Mouse (Mus musculus): ENCODE measurements around the gene Ptch2.

The Ptch2 gene

GRCm38 (mm10) chr4:117105127-117105526, 9.3 kb downstream of the Ptch2 start:
- DNase-seq: no peak

- DNase-seq: no peak
Measured at GRCm38 (mm10) chr4:117107813-117108523, 12.1 kb downstream of the Ptch2 start.

- no peak for DNase-seq
Measured at GRCm38 (mm10) chr4:117108524-117108849, 12.6 kb downstream of the Ptch2 start.

DNA sequence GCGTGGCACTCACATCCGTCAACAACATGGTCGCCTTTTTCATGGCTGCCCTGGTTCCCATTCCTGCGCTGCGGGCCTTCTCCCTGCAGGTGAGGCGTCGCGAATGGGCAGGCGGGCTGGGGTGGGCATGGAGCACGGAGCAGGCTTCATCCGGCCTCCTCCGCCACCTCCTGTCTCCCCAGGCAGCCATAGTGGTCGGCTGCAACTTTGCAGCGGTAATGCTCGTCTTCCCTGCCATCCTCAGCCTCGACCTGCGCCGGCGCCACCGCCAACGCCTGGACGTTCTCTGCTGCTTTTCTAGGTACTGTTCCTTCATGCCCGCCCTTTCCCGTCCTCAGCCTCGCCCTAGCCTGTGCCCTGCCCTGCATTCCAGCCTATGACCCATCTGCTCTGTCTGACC, 13.5 kb downstream of the Ptch2 start:
- DNase-seq: no peak

DNA sequence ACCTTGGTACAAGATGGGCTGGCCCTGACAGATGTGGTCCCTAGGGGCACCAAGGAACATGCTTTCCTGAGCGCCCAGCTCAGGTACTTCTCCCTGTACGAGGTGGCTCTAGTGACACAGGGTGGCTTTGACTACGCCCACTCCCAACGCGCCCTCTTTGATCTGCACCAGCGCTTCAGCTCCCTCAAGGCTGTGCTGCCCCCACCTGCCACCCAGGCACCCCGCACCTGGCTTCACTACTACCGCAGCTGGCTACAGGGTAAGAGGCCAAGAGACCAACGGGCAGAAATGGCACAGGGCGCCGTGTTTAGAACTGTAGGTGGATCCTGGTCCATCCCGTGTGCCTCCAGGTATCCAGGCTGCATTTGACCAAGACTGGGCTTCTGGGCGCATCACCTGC, 14.4 kb downstream of the Ptch2 start:
- no peak for DNase-seq

DNA sequence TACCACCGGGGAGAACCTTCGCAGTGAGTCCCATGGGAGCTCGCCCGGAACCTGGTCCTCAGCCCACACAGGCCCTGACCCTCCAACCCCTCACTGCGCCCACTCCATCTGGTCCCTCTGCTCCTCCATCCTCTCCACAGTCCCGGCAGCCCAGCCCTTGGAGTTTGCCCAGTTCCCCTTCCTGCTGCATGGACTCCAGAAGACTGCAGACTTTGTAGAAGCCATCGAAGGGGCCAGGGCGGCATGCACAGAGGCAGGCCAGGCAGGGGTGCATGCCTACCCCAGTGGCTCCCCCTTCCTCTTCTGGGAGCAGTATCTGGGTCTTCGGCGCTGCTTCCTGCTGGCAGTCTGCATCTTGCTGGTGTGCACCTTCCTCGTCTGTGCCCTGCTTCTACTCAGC, 15.1 kb downstream of the Ptch2 start:
- DNase-seq: no peak

DNA sequence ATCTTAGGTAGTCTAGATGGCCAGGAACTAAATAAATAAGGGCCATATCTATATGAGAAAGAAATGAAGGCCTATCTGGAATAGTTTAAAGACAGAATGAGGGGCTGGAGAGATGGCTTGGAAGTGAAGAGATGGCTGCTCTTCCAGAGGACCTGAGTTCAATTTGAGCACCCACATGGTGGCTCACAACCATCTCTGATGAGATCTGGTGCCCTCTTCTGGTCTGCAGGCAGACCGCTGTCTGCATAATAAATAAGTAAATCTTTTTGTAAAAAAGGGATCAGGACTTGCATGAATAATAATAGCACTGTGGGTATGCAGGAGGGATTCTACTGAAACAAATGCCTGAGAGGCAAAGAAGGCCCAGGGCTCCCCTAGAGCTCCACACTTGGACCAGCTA, 17.4 kb downstream of the Ptch2 start:
- DNase-seq: no peak

- DNase-seq: no peak
Measured at GRCm38 (mm10) chr4:117115592-117115991, 19.7 kb downstream of the Ptch2 start.

- DNase-seq: no peak
Measured at GRCm38 (mm10) chr4:117117931-117118330, 22.1 kb downstream of the Ptch2 start.

DNA sequence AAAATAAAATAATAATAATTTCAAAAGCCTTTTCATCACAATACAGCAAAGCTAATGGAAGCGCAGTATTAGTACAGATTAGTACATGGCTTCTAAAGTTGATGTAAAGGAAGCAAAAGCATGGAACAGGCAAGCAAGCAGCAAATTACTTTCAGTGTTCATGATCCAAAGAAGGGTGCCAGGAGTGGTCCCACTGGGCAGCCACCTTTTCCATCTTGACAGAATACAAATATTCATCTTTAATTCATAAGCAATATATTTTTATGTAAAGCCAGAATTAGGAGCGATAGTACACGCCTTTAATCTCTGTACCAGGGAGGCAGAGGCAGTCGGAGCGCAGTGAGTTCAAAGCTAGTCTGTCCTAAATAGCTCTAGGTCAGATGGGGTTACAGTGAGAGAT, 23.8 kb downstream of the Ptch2 start:
- no peak for DNase-seq

- DNase-seq: no peak
Measured at GRCm38 (mm10) chr4:117120052-117120444, 24.2 kb downstream of the Ptch2 start.

DNA sequence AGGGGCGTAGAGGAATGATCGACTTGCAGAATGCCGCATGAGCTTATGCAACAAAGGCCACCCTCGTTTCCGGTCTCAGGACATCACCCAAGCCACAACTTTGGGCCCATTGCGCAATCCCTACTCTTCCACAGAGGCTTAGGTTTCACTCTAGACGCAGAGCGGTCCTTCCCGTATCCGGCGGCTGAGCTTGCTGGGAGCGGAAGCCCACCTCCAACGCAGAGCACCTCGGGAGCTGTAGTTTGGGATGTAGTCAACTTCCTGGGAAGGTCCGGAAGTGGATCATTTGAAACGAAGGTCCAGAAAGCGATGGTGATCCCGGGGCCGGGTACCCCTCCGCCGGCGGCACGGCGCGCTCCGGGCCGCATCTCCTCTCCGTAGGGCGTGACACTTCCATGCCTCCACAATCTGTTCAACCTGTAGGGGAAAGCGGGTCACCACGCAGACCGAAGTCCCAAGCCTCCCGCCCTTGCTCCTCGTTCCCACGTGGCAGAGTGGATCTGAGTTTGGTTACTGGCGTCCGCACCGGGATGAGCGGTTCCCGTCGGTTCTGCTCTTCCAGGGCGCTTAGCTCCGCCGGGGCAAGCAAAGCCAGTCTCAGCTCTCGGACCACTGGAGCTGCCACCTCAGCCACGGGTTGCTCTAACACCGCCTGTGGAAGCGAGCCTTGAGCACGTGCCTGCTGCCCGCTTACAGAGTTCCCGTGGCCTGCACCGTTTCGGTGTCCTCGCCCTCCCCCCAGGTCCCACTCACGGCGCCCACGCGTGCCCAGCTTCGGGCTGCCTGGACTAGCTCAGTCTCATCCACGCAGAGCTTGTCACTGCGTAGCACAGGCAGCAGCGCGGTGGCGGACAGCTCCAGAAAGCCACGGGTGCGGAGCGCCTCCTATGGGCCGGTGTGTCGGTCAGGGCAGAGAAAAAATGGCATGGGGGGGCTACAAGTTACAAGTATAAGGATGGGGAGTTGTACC, 24.9 kb downstream of the Ptch2 start:
- DNase-seq: peak; percentile 80 to 90

DNA sequence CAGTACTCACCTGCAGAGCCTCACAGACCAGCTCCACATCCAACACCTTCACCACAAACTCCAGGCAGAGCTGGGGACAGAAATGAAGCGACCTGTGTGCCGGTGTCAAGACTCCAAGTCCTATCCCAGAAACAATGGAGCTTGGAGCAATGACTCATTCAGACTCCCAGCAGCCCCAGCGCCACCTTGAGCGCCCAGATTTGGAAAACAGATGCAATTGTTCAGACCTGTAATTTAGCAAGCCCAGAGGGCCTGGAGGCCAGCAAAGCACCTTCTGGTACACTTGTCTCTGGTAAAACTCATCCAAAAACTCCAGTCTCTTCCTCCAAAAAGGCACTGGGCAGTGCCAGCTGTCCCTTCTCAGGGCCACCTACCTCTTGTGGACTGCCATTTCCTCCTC, 26.3 kb downstream of the Ptch2 start:
- DNase-seq: no peak

- DNase-seq: no peak
Measured at GRCm38 (mm10) chr4:117123546-117124217, 27.8 kb downstream of the Ptch2 start.

DNA sequence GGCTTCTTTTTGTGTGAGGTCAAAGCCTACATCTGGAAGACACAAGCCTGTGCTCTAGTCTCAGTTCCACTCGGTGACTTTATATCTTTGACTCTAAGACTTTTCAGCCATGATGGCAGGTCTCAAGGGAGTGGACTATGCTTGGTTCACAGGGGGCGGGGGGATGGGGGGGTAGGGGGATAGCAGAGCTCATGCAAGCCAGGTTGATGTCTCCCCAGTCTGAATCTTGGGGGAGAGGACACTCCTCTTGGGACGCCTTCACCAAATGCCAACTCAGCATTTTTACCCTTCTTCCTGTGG, 28.3 kb downstream of the Ptch2 start:
- no peak for DNase-seq

DNA sequence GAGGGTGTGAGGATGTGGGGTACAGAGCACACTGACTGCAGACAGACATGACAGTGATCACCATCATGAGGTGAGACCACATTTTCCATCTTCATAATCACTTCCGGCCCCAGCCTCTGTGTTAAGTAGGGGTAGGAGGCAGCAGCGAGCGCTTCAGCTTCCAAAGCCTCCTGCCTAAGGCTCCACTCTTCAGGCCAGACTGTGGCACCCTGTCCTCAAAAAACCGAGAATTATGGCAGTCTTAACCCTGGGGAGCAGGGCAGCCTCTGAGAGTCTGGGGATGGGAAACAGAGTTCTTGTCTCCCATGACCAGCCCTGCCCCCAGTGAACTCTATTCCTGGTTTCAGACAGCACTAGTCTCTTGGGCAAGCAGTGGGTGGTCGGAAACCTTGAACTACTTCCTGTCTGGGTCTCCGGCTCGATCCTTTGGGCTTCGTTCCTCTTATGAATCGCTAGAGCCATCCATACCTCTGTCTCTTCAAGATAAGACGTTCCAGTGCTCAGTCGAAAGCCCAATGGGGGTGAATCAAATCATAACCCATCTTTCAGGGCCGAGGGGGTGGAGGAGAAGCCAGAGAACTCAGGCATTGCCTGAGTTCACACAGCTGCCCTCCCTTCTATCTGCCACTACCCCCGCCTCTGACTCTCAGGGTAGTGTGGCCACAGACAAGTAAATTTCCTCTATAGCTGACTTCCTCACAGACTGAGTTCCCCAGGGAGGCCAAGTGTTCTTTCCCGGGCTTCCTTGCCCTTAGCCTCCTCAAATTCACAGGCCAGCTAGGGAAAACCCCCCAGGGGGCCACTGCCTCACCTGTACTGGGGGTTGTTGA, 28.9 kb downstream of the Ptch2 start:
- peak; percentile 63 to 64 for DNase-seq

GRCm38 (mm10) chr4:117125348-117125909, 29.6 kb downstream of the Ptch2 start, which contains the start of gene Btbd19:
Gene Btbd19 (minus strand): TSS chr4:117125725.
- DNase-seq: peak in 1 of 2 experiments; percentile 37

DNA sequence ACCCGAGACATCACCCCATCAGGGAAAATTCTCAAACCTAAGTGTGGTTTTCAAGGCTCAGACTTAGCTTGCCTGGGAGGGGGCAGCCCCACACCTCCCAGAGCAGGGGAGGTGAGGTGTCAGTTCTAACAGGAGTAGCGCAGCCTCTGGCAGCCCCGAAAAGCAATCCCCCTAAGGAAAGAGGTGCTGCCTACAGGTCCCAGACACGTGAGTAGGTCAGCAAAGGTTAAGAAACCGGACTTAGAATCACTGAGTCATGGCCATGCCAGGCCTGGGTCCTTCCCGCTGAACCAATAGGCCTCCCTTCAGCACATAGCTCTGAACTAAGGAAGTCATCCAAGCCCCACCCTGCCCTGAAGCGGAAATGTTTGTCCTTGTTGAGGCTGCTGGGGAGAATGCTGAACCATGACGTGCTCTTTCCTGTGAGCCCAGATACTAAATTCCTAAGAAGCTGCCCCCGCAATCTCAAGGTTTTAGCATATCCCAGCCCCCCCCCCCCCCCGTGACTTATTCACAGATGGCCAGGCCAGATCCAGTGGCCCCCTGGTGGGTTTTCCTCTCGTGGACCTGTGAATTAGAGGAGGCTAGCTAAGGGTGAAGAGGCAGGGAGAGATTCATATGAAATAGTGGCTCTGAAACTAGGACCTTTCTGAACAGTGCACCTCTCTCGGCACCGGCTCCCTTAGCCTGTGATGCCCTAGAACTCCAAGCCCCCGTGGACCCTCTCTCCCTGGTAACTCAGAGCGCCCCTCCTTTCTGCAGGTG, 30.2 kb downstream of the Ptch2 start:
- DNase-seq: peak; percentile 58 to 63

DNA sequence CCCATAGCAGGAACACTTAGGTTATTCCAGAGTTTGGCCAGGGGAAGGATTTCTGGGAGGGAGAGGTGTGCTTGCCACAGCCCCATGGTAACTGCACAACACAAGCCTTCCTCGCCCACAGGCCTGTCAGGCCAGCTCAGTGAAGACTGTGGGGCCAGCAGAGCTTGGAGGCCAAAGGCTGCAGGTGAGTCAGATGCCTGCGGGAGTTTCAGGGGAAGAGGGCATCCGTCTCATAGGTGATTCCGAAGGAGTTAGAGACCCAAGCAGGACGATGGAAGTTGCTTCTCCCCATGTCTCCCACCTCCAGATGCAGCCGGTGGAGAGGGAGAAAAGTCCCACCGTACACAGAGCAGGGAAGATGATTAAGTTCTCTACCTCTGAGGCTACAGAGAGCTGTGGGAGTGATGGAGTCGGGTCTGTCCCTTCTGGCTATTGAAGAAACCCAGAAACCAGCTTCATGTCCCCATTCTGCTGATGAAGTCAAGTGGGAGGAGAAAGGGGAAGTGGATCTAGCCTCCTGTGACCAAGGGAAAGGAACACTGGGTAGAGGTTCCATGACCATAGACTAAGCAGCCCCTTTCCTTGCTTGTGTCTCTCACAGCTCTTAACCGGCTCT, 30.9 kb downstream of the Ptch2 start, which contains the start of gene Tctex1d4:
TSS of gene Tctex1d4 (plus strand) at position 120 of the 616 bp plus-strand sequence.
- DNase-seq: no peak

DNA sequence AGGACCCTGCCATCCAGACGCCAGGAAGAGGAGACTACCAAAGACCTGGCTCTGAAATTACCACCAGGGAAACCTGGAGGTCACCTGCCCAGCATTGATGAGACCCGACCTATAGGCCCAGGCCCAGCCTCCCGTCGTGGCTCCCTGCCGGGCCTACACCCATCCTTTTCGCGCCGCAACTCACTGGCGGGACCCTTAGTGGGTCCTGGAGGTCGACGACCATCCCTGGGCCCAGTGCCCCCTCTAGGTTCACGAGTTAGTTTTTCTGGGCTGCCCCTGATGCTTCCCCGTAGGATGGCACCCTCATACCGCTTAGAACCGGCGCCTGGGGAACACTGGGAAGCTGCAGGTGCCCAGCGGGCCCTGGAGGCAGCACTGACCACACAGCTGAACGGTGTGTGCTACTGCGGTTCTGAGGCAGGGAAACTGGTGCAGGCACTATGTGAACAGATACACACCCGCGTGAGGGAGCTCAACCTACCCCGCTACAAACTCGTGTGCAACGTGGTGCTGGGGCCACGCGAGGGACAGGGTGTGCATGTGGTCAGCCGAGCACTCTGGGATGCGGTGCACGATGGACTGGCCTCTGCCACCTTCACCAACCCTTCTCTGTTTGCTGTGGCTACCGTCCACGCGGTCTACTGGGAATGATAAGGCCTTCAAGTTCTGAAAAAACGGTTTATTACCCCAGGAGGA, 32.3 kb downstream of the Ptch2 start:
- no peak for DNase-seq

All from spleen, adult 18-20 months (tissue).